Mouse (Mus musculus): ENCODE measurements at regions not wholly inside any gene's neighbourhood (a gene's known extent, or its start where the extent isn't known, plus 50 kb on each side); places are given as distances from the start of the nearest gene placed in this dataset.

- Histone ChIP-seq H3K4me1 (ENCODE audit: control insufficient read depth, insufficient read depth, low read length) (no peaks in the 10 kb centered on the region; the same call in 1 of the 2 replicates), H3K4me3 (ENCODE audit: low read depth, low read length) (no peak overlapping the region), H3K27ac (replicated peaks; ENCODE audit: low read depth, low read length) (no peak overlapping the region), H3K36me3 (replicated peaks; ENCODE audit: control insufficient read depth, insufficient read depth, low read depth, low read length) (no peaks in the 10 kb centered on the region), H3K9me3 (replicated peaks; ENCODE audit: control insufficient read depth, low read length) (no peaks in the 10 kb centered on the region), H3K9ac (replicated peaks; ENCODE audit: low read length) (no peak overlapping the region), H3K27me3 (ENCODE audit: control insufficient read depth, insufficient read depth, low read length) (no peaks in the 10 kb centered on the region), H3K4me2 (ENCODE audit: low read depth, low read length) (no peak overlapping the region)
- DNase-seq (ENCODE audit: low spot score) (peak; percentile 43), ATAC-seq (replicated peaks; ENCODE audit: insufficient number of reproducible peaks, low FRiP score, low TSS enrichment, low read depth) (no peak)
- WGBS, result 44% methylated on average over 8 of the region's 8 CpGs
These were observed 123.2 kb downstream of the Ifng start for GRCm38 (mm10) chr10:118564041-118564440.

- H3K27me3 ChIP-seq (ENCODE audit: control insufficient read depth, insufficient read depth, low read length), result no peaks in the 10 kb centered on the region
- no peaks in the 10 kb centered on the region for H3K9me3 ChIP-seq (replicated peaks; ENCODE audit: control insufficient read depth, low read length)
- H3K4me1 ChIP-seq (ENCODE audit: control insufficient read depth, insufficient read depth, low read length), result no peaks in the 10 kb centered on the region; the same call in 1 of the 2 replicates
- WGBS, result 70% methylated on average over 16 of the region's 16 CpGs
- no peak overlapping the region for H3K4me2 ChIP-seq (ENCODE audit: low read depth, low read length)
- no peak overlapping the region for H3K27ac ChIP-seq (replicated peaks; ENCODE audit: low read depth, low read length)
- H3K9ac ChIP-seq (replicated peaks; ENCODE audit: low read length), result no peak overlapping the region
- H3K4me3 ChIP-seq (ENCODE audit: low read depth, low read length), result no peak overlapping the region
- DNase-seq (ENCODE audit: low spot score) (peak; percentile 12), ATAC-seq (replicated peaks; ENCODE audit: insufficient number of reproducible peaks, low FRiP score, low TSS enrichment, low read depth) (no peak)
- no peaks in the 10 kb centered on the region for H3K36me3 ChIP-seq (replicated peaks; ENCODE audit: control insufficient read depth, insufficient read depth, low read depth, low read length)
These were observed 123.9 kb downstream of the Ifng start for GRCm38 (mm10) chr10:118564528-118565268.

- Histone ChIP-seq H3K9ac (replicated peaks; ENCODE audit: low read length) (no peak overlapping the region), H3K4me3 (ENCODE audit: low read depth, low read length) (no peak overlapping the region), H3K27ac (replicated peaks; ENCODE audit: low read depth, low read length) (no peak overlapping the region), H3K4me1 (ENCODE audit: control insufficient read depth, insufficient read depth, low read length) (no peaks in the 10 kb centered on the region; the same call in 1 of the 2 replicates), H3K36me3 (replicated peaks; ENCODE audit: control insufficient read depth, insufficient read depth, low read depth, low read length) (no peaks in the 10 kb centered on the region), H3K27me3 (ENCODE audit: control insufficient read depth, insufficient read depth, low read length) (no peaks in the 10 kb centered on the region), H3K4me2 (ENCODE audit: low read depth, low read length) (no peak overlapping the region), H3K9me3 (replicated peaks; ENCODE audit: control insufficient read depth, low read length) (no peaks in the 10 kb centered on the region)
- DNase-seq (ENCODE audit: low spot score), result no peak
- no peak for ATAC-seq (replicated peaks; ENCODE audit: insufficient number of reproducible peaks, low FRiP score, low TSS enrichment, low read depth)
- 88% methylated on average over 10 of the region's 10 CpGs for WGBS
These were observed 127.8 kb downstream of the Ifng start for GRCm38 (mm10) chr10:118568617-118569016.

GRCm38 (mm10) chr10:118569424-118569823 lies 128.6 kb downstream of the Ifng start:
- H3K36me3 ChIP-seq (replicated peaks; ENCODE audit: control insufficient read depth, insufficient read depth, low read depth, low read length), result no peaks in the 10 kb centered on the region
- H3K9me3 ChIP-seq (replicated peaks; ENCODE audit: control insufficient read depth, low read length), result no peaks in the 10 kb centered on the region
- 63% methylated on average over 8 of the region's 8 CpGs for WGBS
- no peak overlapping the region for H3K9ac ChIP-seq (replicated peaks; ENCODE audit: low read length)
- DNase-seq (ENCODE audit: low spot score) (no peak), ATAC-seq (replicated peaks; ENCODE audit: insufficient number of reproducible peaks, low FRiP score, low TSS enrichment, low read depth) (no peak)
- H3K27ac ChIP-seq (replicated peaks; ENCODE audit: low read depth, low read length), result no peak overlapping the region
- H3K4me3 ChIP-seq (ENCODE audit: low read depth, low read length), result no peak overlapping the region
- no peaks in the 10 kb centered on the region for H3K27me3 ChIP-seq (ENCODE audit: control insufficient read depth, insufficient read depth, low read length)
- no peak overlapping the region for H3K4me2 ChIP-seq (ENCODE audit: low read depth, low read length)
- H3K4me1 ChIP-seq (ENCODE audit: control insufficient read depth, insufficient read depth, low read length), result no peaks in the 10 kb centered on the region

DNA sequence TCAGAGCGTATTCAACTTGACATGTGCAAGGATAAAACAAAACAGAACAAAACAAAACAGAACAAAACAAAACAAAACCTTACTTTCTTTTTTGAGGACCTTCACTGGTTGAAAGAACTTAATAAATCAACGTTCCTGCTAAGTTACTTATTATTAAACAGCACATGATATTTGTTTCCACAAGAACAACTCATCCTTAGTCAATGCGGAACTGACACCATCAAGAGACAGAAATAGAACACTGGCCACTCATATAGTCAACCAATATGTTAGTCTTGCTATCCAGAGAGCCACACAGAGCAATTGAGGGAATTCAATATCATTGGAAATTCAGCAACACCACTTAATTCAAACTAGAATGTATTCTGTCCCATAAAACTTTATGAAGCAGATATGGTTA lies 132.4 kb downstream of the Ifng start:
- H3K4me1 ChIP-seq (ENCODE audit: control insufficient read depth, insufficient read depth, low read length), result no peaks in the 10 kb centered on the region
- no peaks in the 10 kb centered on the region for H3K36me3 ChIP-seq (replicated peaks; ENCODE audit: control insufficient read depth, insufficient read depth, low read depth, low read length)
- H3K4me2 ChIP-seq (ENCODE audit: low read depth, low read length), result no peak overlapping the region
- DNase-seq (ENCODE audit: low spot score) (no peak), ATAC-seq (replicated peaks; ENCODE audit: insufficient number of reproducible peaks, low FRiP score, low TSS enrichment, low read depth) (no peak)
- H3K27me3 ChIP-seq (ENCODE audit: control insufficient read depth, insufficient read depth, low read length), result no peaks in the 10 kb centered on the region
- no peaks in the 10 kb centered on the region for H3K9me3 ChIP-seq (replicated peaks; ENCODE audit: control insufficient read depth, low read length)
- no peak overlapping the region for H3K9ac ChIP-seq (replicated peaks; ENCODE audit: low read length)
- no peak overlapping the region for H3K4me3 ChIP-seq (ENCODE audit: low read depth, low read length)
- H3K27ac ChIP-seq (replicated peaks; ENCODE audit: low read depth, low read length), result no peak overlapping the region
- WGBS, result 86% methylated on average over 3 of the region's 3 CpGs

DNA sequence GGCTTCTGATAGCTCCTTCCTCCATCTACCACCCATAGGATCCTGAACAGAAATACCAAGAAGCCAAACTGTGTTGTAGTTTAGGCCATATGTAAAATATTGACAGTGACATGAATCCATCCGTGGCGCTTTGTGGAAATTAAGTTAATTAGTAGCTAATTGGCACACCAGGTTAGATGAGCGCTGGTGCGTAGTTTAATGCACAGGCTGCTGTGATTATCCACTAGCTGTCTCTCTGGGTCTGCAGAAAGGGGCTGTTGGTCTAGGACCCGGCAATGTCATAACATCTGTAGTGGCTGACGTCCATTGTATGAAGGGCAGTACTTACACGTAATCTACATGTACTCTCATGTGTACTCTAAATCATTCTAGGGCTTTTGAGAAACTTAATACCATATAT lies 134.7 kb downstream of the Ifng start:
- H3K4me1 ChIP-seq (ENCODE audit: control insufficient read depth, insufficient read depth, low read length), result no peaks in the 10 kb centered on the region
- H3K27me3 ChIP-seq (ENCODE audit: control insufficient read depth, insufficient read depth, low read length), result no peaks in the 10 kb centered on the region
- no peak for DNase-seq (ENCODE audit: low spot score)
- 82% methylated on average over 7 of the region's 7 CpGs for WGBS
- no peak overlapping the region for H3K9ac ChIP-seq (replicated peaks; ENCODE audit: low read length)
- no peak for ATAC-seq (replicated peaks; ENCODE audit: insufficient number of reproducible peaks, low FRiP score, low TSS enrichment, low read depth)
- no peak overlapping the region for H3K4me2 ChIP-seq (ENCODE audit: low read depth, low read length)
- no peaks in the 10 kb centered on the region for H3K9me3 ChIP-seq (replicated peaks; ENCODE audit: control insufficient read depth, low read length)
- H3K36me3 ChIP-seq (replicated peaks; ENCODE audit: control insufficient read depth, insufficient read depth, low read depth, low read length), result no peaks in the 10 kb centered on the region
- H3K27ac ChIP-seq (replicated peaks; ENCODE audit: low read depth, low read length), result no peak overlapping the region
- no peak overlapping the region for H3K4me3 ChIP-seq (ENCODE audit: low read depth, low read length)

DNA sequence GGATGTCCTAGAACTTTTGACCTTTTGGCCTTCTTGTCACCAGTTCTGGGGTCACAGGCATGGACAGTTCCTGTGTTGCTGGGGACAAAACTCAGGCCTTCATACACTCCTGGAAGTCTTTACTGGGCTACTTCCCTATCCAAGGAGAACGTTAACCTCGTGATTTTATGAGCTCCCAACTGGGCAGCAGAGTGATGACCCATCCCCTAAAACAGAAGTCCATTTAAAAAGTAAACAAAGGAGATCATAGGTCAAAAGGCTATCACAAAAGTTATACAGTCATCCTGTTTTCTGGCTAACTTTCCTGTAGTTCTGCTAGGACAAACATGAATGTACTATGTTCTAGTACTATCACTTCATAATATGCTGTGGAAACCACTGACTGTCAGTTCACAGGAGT lies 140.5 kb downstream of the Ifng start:
- DNase-seq (ENCODE audit: low spot score) (no peak), ATAC-seq (replicated peaks; ENCODE audit: insufficient number of reproducible peaks, low FRiP score, low TSS enrichment, low read depth) (no peak)
- H3K4me1 ChIP-seq (ENCODE audit: control insufficient read depth, insufficient read depth, low read length), result no peaks in the 10 kb centered on the region
- H3K27ac ChIP-seq (replicated peaks; ENCODE audit: low read depth, low read length), result no peak overlapping the region
- H3K9ac ChIP-seq (replicated peaks; ENCODE audit: low read length), result no peak overlapping the region
- no peak overlapping the region for H3K4me2 ChIP-seq (ENCODE audit: low read depth, low read length)
- WGBS, result 77% methylated on average over 2 of the region's 2 CpGs
- H3K27me3 ChIP-seq (ENCODE audit: control insufficient read depth, insufficient read depth, low read length), result no peaks in the 10 kb centered on the region
- H3K36me3 ChIP-seq (replicated peaks; ENCODE audit: control insufficient read depth, insufficient read depth, low read depth, low read length), result no peaks in the 10 kb centered on the region
- H3K4me3 ChIP-seq (ENCODE audit: low read depth, low read length), result no peak overlapping the region
- no peaks in the 10 kb centered on the region for H3K9me3 ChIP-seq (replicated peaks; ENCODE audit: control insufficient read depth, low read length)

DNA sequence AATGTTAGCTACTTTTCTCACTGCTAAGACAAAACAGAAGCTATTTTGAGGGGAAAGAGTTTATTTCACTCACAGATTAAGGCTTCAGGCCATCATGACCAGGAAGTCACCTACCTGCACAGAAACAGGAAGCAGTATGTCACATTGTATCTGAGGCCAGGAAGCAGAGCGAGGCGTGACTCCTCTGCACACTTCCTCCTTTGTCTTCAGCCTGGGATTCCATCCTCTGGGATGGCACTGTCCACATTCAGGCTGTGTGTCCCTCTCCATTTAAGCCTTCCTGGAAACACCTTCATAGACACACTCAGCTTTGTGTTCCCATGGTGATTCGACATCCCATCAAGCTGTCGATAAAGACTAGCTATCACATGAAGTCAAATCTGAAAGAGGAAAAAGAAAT lies 145.0 kb downstream of the Ifng start:
- Histone ChIP-seq H3K9ac (replicated peaks; ENCODE audit: low read length) (no peak overlapping the region), H3K4me2 (ENCODE audit: low read depth, low read length) (no peak overlapping the region), H3K36me3 (replicated peaks; ENCODE audit: control insufficient read depth, insufficient read depth, low read depth, low read length) (no peaks in the 10 kb centered on the region), H3K27me3 (ENCODE audit: control insufficient read depth, insufficient read depth, low read length) (no peaks in the 10 kb centered on the region), H3K4me3 (ENCODE audit: low read depth, low read length) (no peak overlapping the region), H3K4me1 (ENCODE audit: control insufficient read depth, insufficient read depth, low read length) (no peaks in the 10 kb centered on the region), H3K9me3 (replicated peaks; ENCODE audit: control insufficient read depth, low read length) (no peaks in the 10 kb centered on the region), H3K27ac (replicated peaks; ENCODE audit: low read depth, low read length) (no peak overlapping the region)
- ATAC-seq (replicated peaks; ENCODE audit: insufficient number of reproducible peaks, low FRiP score, low TSS enrichment, low read depth), result no peak
- WGBS, result 77% methylated on average over 4 of the region's 4 CpGs
- no peak for DNase-seq (ENCODE audit: low spot score)

Data from embryonic facial prominence, embryonic 11.5 days (tissue).